Mouse (Mus musculus) CH12.LX (cell line): ENCODE measurements around the gene Osbpl11. TPM values are rescaled to one million over a fixed set of nuclear protein-coding genes. Genes with fewer than 3 reads are reported as not detected.

Experiments
- DNase-seq: peaks from one replicate; pipeline ENCODE4 v3.0.0-alpha.2; 2013; ENCODE audit errors: extremely low read depth
- H3K27ac ChIP-seq: 2 replicates; pipeline ENCODE4 v1.5.1; 2012; ENCODE audit warnings: low read depth, mild to moderate bottlenecking, control low read depth, moderate library complexity; ENCODE audit not compliant: insufficient read depth
- H3K27me3 ChIP-seq: replicated peaks from 2 replicates; pipeline ENCODE3; 2012; ENCODE audit warnings: inconsistent platforms
- H3K36me3 ChIP-seq, 2 experiments: replicated peaks in 1 of 2; 2 replicates each; pipeline versions ENCODE3 to v1.6.1; 2012; ENCODE audit warnings: inconsistent platforms in 1 of 2, low read length in 1 of 2, mild to moderate bottlenecking in 1 of 2, mixed read lengths in 1 of 2, moderate library complexity in 1 of 2; ENCODE audit not compliant: control insufficient read depth in 1 of 2, insufficient read depth in 1 of 2
- H3K4me1 ChIP-seq, 2 experiments: 2 replicates each; pipeline ENCODE4 v1.6.1; 2012; ENCODE audit warnings: inconsistent platforms in 1 of 2, moderate library complexity in 1 of 2; ENCODE audit not compliant: insufficient read depth in 2 of 2, control insufficient read depth in 1 of 2
- H3K4me2 ChIP-seq: 2 replicates; pipeline ENCODE4 v1.6.1; 2012; ENCODE audit warnings: low read depth, mild to moderate bottlenecking, control low read depth; ENCODE audit not compliant: poor library complexity, insufficient read depth, severe bottlenecking
- H3K4me3 ChIP-seq, 3 experiments: fragments of 150-350 bp in 1 of 3; sonication (generic) in 1 of 3; replicated peaks in 1 of 3; 2 replicates each; pipeline versions ENCODE3 to v1.5.1; 2011 to 2012; ENCODE audit warnings: low read depth in 2 of 3, low read length in 2 of 3, mild to moderate bottlenecking in 2 of 3, moderate library complexity in 2 of 3, control low read depth in 1 of 3, improper control_type of control experiment in 1 of 3, inconsistent platforms in 1 of 3, mixed read lengths in 1 of 3; ENCODE audit not compliant: poor library complexity in 1 of 3
- H3K79me2 ChIP-seq: replicated peaks from 2 replicates; pipeline ENCODE4 v1.6.1; 2012; ENCODE audit warnings: mild to moderate bottlenecking, moderate library complexity; ENCODE audit not compliant: control insufficient read depth, poor library complexity, insufficient read depth, severe bottlenecking; ENCODE audit errors: extremely low read depth
- H3K9ac ChIP-seq: 2 replicates; pipeline ENCODE4 v1.6.1; 2012; ENCODE audit warnings: low read depth, mild to moderate bottlenecking, control low read depth, moderate library complexity; ENCODE audit not compliant: insufficient read depth
- H3K9me3 ChIP-seq: replicated peaks from 2 replicates; pipeline ENCODE3; 2012; ENCODE audit warnings: low read length, inconsistent platforms, mixed read lengths
- CHD1 ChIP-seq: IDR thresholded peaks from 2 replicates; pipeline ENCODE4 v1.6.1; 2012; ENCODE audit warnings: low read depth, low read length, improper control_type of control experiment, inconsistent platforms
- CHD2 ChIP-seq: IDR thresholded peaks from 2 replicates; pipeline ENCODE4 v1.6.1; 2011; ENCODE audit warnings: low read length, improper control_type of control experiment
- CTCF ChIP-seq, 2 experiments: IDR thresholded peaks in 1 of 2; conservative IDR thresholded peaks in 1 of 2; 2 replicates each; pipeline ENCODE4 v1.5.1; 2011 to 2012; ENCODE audit warnings: low read depth in 2 of 2, low read length in 2 of 2, improper control_type of control experiment in 1 of 2, inconsistent platforms in 1 of 2, mild to moderate bottlenecking in 1 of 2, moderate library complexity in 1 of 2
- E2F4 ChIP-seq: IDR thresholded peaks from 2 replicates; pipeline ENCODE4 v1.6.1; 2011; ENCODE audit warnings: low read depth, low read length, improper control_type of control experiment; ENCODE audit not compliant: insufficient replicate concordance
- IRF4 ChIP-seq: IDR thresholded peaks from 2 replicates; pipeline ENCODE4 v1.6.1; 2014; ENCODE audit warnings: low read depth, mild to moderate bottlenecking, inconsistent platforms, low read length, improper control_type of control experiment
- JUND ChIP-seq: conservative IDR thresholded peaks from 2 replicates; pipeline ENCODE4 v1.6.1; 2011; ENCODE audit warnings: low read depth, low read length, improper control_type of control experiment
- MAFK ChIP-seq: IDR thresholded peaks from 2 replicates; pipeline ENCODE4 v1.6.1; 2011; ENCODE audit warnings: low read length, improper control_type of control experiment; ENCODE audit not compliant: insufficient replicate concordance
- MAZ ChIP-seq: IDR thresholded peaks from 2 replicates; pipeline ENCODE4 v1.6.1; 2012; ENCODE audit warnings: low read depth, mild to moderate bottlenecking, inconsistent platforms, low read length, improper control_type of control experiment, moderate library complexity
- MEF2A ChIP-seq: IDR thresholded peaks from 2 replicates; pipeline ENCODE4 v1.6.1; 2014; ENCODE audit warnings: low read depth, mild to moderate bottlenecking, inconsistent platforms, low read length, improper control_type of control experiment, borderline replicate concordance
- NELFE ChIP-seq: IDR thresholded peaks from 2 replicates; pipeline ENCODE4 v1.6.1; 2011; ENCODE audit warnings: low read depth, low read length, improper control_type of control experiment
- PAX5 ChIP-seq: IDR thresholded peaks from 2 replicates; pipeline ENCODE4 v1.6.1; 2012; ENCODE audit warnings: low read length, inconsistent platforms, mixed read lengths
- POLR2AphosphoS2 ChIP-seq: IDR thresholded peaks from 2 replicates; pipeline ENCODE4 v1.6.1; 2011; ENCODE audit warnings: low read depth, low read length, improper control_type of control experiment
- SIN3A ChIP-seq: IDR thresholded peaks from 2 replicates; pipeline ENCODE4 v1.6.1; 2012; ENCODE audit warnings: low read length, improper control_type of control experiment, inconsistent platforms
- SMC3 ChIP-seq: IDR thresholded peaks from 2 replicates; pipeline ENCODE4 v1.6.1; 2011; ENCODE audit warnings: low read depth, low read length, improper control_type of control experiment
- TCF12 ChIP-seq: IDR thresholded peaks from 2 replicates; pipeline ENCODE4 v1.6.1; 2014; ENCODE audit warnings: low read depth, mild to moderate bottlenecking, inconsistent platforms, low read length, improper control_type of control experiment
- UBTF ChIP-seq: IDR thresholded peaks from 2 replicates; pipeline ENCODE4 v1.6.1; 2012; ENCODE audit warnings: low read depth, mild to moderate bottlenecking, inconsistent platforms, low read length, improper control_type of control experiment, moderate library complexity
- USF2 ChIP-seq: conservative IDR thresholded peaks from 2 replicates; pipeline ENCODE4 v1.6.1; 2011; ENCODE audit warnings: low read depth, low read length, improper control_type of control experiment
- ZKSCAN1 ChIP-seq: IDR thresholded peaks from 2 replicates; pipeline ENCODE4 v1.6.1; 2012; ENCODE audit warnings: low read depth, inconsistent platforms, low read length, improper control_type of control experiment, borderline replicate concordance
- ZMIZ1 ChIP-seq: IDR thresholded peaks from 2 replicates; pipeline ENCODE4 v1.6.1; 2012; ENCODE audit warnings: low read depth, mild to moderate bottlenecking, inconsistent platforms, low read length, improper control_type of control experiment
- dilution Hi-C: fragments of 300-500 bp; cut with MboI; formaldehyde crosslinking; loops from 2 replicates; pipeline ENCODE4 v1.14.3; 2020; ENCODE audit warnings: low sequenced_read_pairs; ENCODE audit not compliant: extremely low pct_unique_long_range_greater_than_20kb, extremely low pct_ligation_motif_present
- in situ Hi-C: fragments of 300-500 bp; cut with MboI; formaldehyde crosslinking; loops from 3 replicates; pipeline ENCODE4 v1.14.3; 2019; ENCODE audit warnings: low sequenced_read_pairs, low pct_ligation_motif_present, low pct_unique_long_range_greater_than_20kb, mixed read lengths
- polyA plus RNA-seq: library from polyadenylated mRNA; unstranded; fragments of >175 nt; gene quantifications from 2 replicates; pipeline ENCODE4 v1.2.1, GENCODE M21; 2012; ENCODE audit warnings: low read depth; ENCODE audit not compliant: insufficient read length
- total RNA-seq, 2 experiments: library from RNA; depleted of rRNA; stranded (reverse); fragments of 300-350 nt in 1 of 2; fragments of >200 nt in 1 of 2; gene quantifications; 2 replicates each; pipeline ENCODE4 v1.2.3; 2012 to 2014

Gene Osbpl11
- total and polyA plus RNA-seq, 3 experiments = 10.8 to 12.9 (median 11.4) TPM

GRCm38 (mm10) chr16:33255601-33256000 is 70.7 kb downstream of the Osbpl11 start:
- no peak overlapping the region for H3K27ac ChIP-seq
- peaks cover 6 to 33% of the 10 kb centered on the region in 2 experiments for H3K4me1 ChIP-seq
- dilution Hi-C loops = no loop called here
- no peak overlapping the region for H3K9ac ChIP-seq
- no peak overlapping the region for H3K4me3 ChIP-seq
- DNase-seq = no peak
- TF ChIP-seq SMC3 (no peak), MAFK (no peak), CHD2 (no peak), TCF12 (no peak), MAZ (no peak), NELFE (no peak), ZKSCAN1 (no peak), CTCF (conservative IDR thresholded peaks at IDR 0.05 in 1 of 2, IDR thresholded peaks at IDR 0.05 in 1 of 2; ENCODE audit: low read depth in 2 of 2, low read length in 2 of 2) (no peak), IRF4 (no peak), SIN3A (no peak), CHD1 (no peak), POLR2AphosphoS2 (no peak), E2F4 (no peak), USF2 (no peak), UBTF (no peak)
- H3K27me3 ChIP-seq = no peaks in the 10 kb centered on the region
- no peaks in the 10 kb centered on the region for H3K9me3 ChIP-seq
- H3K4me2 ChIP-seq = no peak overlapping the region
- H3K79me2 ChIP-seq = peaks cover 59% of the 10 kb centered on the region
- peaks cover 8 to 42% of the 10 kb centered on the region in 2 experiments for H3K36me3 ChIP-seq
- in situ Hi-C loops = no loop called here

GRCm38 (mm10) chr16:33258530-33258929 is 73.7 kb downstream of the Osbpl11 start:
- dilution Hi-C loops = no loop called here
- no peaks in the 10 kb centered on the region for H3K9me3 ChIP-seq
- DNase-seq = no peak

More at GRCm38 (mm10) chr16:33258530-33258929, 73.7 kb downstream of the Osbpl11 start:
- no peak overlapping the region for H3K9ac ChIP-seq
- in situ Hi-C loops = no loop called here
- H3K36me3 ChIP-seq = peaks cover 5 to 57% of the 10 kb centered on the region in 2 experiments
- peaks cover 47% of the 10 kb centered on the region for H3K79me2 ChIP-seq
- no peak overlapping the region for H3K4me2 ChIP-seq
- H3K4me3 ChIP-seq = no peak overlapping the region
- peaks cover 4 to 38% of the 10 kb centered on the region in 2 experiments for H3K4me1 ChIP-seq
- TF ChIP-seq TCF12 (no peak), ZMIZ1 (no peak), ZKSCAN1 (no peak), JUND (no peak), MEF2A (no peak), PAX5 (no peak)
- H3K27me3 ChIP-seq = no peaks in the 10 kb centered on the region
- H3K27ac ChIP-seq = no peak overlapping the region
